Mouse (Mus musculus) forebrain, embryonic 14.5 days (tissue): ENCODE measurements at regions not wholly inside any gene's neighbourhood (a gene's known extent, or its start where the extent isn't known, plus 50 kb on each side); places are given as distances from the start of the nearest gene placed in this dataset.

ENCODE experiments used
- ATAC-seq: fragments of 200-750 bp; cut with Nextera tagmentation; 2 replicates; pipeline ENCODE4 v1.8.0; 2017; ENCODE audit warnings: mild to moderate bottlenecking, moderate library complexity
- DNase-seq: peaks from one replicate; pipeline ENCODE4 v3.0.0-alpha.2; 2015; ENCODE audit warnings: low spot score
- H3K27ac ChIP-seq: fragments of 300-500 bp; sonication (generic); 2 replicates; pipeline ENCODE4 v1.5.1; 2014; ENCODE audit warnings: low read depth, mild to moderate bottlenecking, control low read depth, low read length, moderate library complexity
- H3K27me3 ChIP-seq: fragments of 300-500 bp; sonication (generic); replicated peaks from 2 replicates; pipeline ENCODE4 v1.6.1; 2014; ENCODE audit warnings: low read length, control low read depth, mixed read lengths; ENCODE audit not compliant: control insufficient read depth, insufficient read depth
- H3K36me3 ChIP-seq: fragments of 300-500 bp; sonication (generic); 2 replicates; pipeline ENCODE4 v1.6.1; 2014; ENCODE audit warnings: low read length, control low read depth; ENCODE audit not compliant: control insufficient read depth, insufficient read depth
- H3K4me1 ChIP-seq: fragments of 300-500 bp; sonication (generic); 2 replicates; pipeline ENCODE4 v1.6.1; 2014; ENCODE audit warnings: antibody characterized with exemption, low read length, control low read depth; ENCODE audit not compliant: control insufficient read depth, insufficient read depth
- H3K4me2 ChIP-seq: fragments of 300-500 bp; sonication (generic); 2 replicates; pipeline ENCODE4 v1.6.1; 2014; ENCODE audit warnings: mild to moderate bottlenecking, control low read depth, low read length
- H3K4me3 ChIP-seq: fragments of 300-500 bp; sonication (generic); 2 replicates; pipeline ENCODE4 v1.5.1; 2014; ENCODE audit warnings: low read depth, low read length, control low read depth
- H3K9ac ChIP-seq: fragments of 300-500 bp; sonication (generic); 2 replicates; pipeline ENCODE4 v1.6.1; 2014; ENCODE audit warnings: mild to moderate bottlenecking, low read length, control low read depth, moderate library complexity
- H3K9me3 ChIP-seq: fragments of 300-500 bp; sonication (generic); replicated peaks from 2 replicates; pipeline ENCODE4 v1.6.1; 2016; ENCODE audit warnings: low read length, control low read depth, mixed read lengths; ENCODE audit not compliant: control insufficient read depth
- WGBS: fragments of 180-500 bp; shearing (Covaris S2); extraction: QIAGEN DNeasy Blood & Tissue Kit; methylation state at CpG from one replicate; pipeline ENCODE4 v1.1.7; 2014; 5-methylcytosine and 5-hydroxymethylcytosine counted together

GRCm38 (mm10) chr17:48639611-48640010 is 184.9 kb downstream of the Unc5cl start:
- WGBS: 95% methylated on average over 12 of the region's 12 CpGs

GRCm38 (mm10) chr17:48643533-48644019 is 188.9 kb downstream of the Unc5cl start:
- Histone ChIP-seq H3K4me1 (no peaks in the 10 kb centered on the region), H3K9ac (no peak overlapping the region), H3K27ac (no peak overlapping the region), H3K9me3 (no peaks in the 10 kb centered on the region), H3K4me2 (no peak overlapping the region), H3K4me3 (no peak overlapping the region), H3K27me3 (no peaks in the 10 kb centered on the region), H3K36me3 (no peaks in the 10 kb centered on the region)
- ATAC-seq (no peak), DNase-seq (no peak)
- WGBS: 41% methylated on average over 5 of the region's 5 CpGs

More at GRCm38 (mm10) chr17:48639611-48640010, 184.9 kb downstream of the Unc5cl start:
- no peak for DNase-seq
- Histone ChIP-seq H3K36me3 (no peaks in the 10 kb centered on the region), H3K9ac (no peak overlapping the region), H3K27me3 (no peaks in the 10 kb centered on the region), H3K4me2 (no peak overlapping the region), H3K4me1 (no peaks in the 10 kb centered on the region), H3K27ac (no peak overlapping the region), H3K9me3 (no peaks in the 10 kb centered on the region), H3K4me3 (no peak overlapping the region)
- ATAC-seq: no peak

GRCm38 (mm10) chr17:48645056-48645455 is 190.4 kb downstream of the Unc5cl start:
- ATAC-seq: no peak

GRCm38 (mm10) chr17:48646626-48647195 is 192.0 kb downstream of the Unc5cl start:
- no peak for ATAC-seq
- Histone ChIP-seq H3K27me3 (no peaks in the 10 kb centered on the region), H3K4me3 (no peak overlapping the region)

More at GRCm38 (mm10) chr17:48645056-48645455, 190.4 kb downstream of the Unc5cl start:
- no peaks in the 10 kb centered on the region for H3K27me3 ChIP-seq
- H3K4me2 ChIP-seq: no peak overlapping the region
- no peaks in the 10 kb centered on the region for H3K36me3 ChIP-seq
- no peaks in the 10 kb centered on the region for H3K4me1 ChIP-seq
- 86% methylated on average over 1 of the region's 1 CpGs for WGBS
- no peaks in the 10 kb centered on the region for H3K9me3 ChIP-seq
- peak; percentile 56 for DNase-seq
- no peak overlapping the region for H3K9ac ChIP-seq
- no peak overlapping the region for H3K4me3 ChIP-seq
- H3K27ac ChIP-seq: no peak overlapping the region

GRCm38 (mm10) chr17:48647431-48647830 is 192.7 kb downstream of the Unc5cl start:
- no peak for ATAC-seq
- Histone ChIP-seq H3K4me3 (no peak overlapping the region), H3K4me1 (no peaks in the 10 kb centered on the region), H3K36me3 (no peaks in the 10 kb centered on the region), H3K9me3 (no peaks in the 10 kb centered on the region), H3K4me2 (peak overlapping the region; percentile 14; the same call in 1 of the 2 replicates), H3K9ac (no peak overlapping the region), H3K27ac (no peak overlapping the region), H3K27me3 (no peaks in the 10 kb centered on the region)
- WGBS: 59% methylated on average over 14 of the region's 14 CpGs
- no peak for DNase-seq

More at GRCm38 (mm10) chr17:48646626-48647195, 192.0 kb downstream of the Unc5cl start:
- Histone ChIP-seq H3K36me3 (no peaks in the 10 kb centered on the region), H3K9me3 (no peaks in the 10 kb centered on the region), H3K9ac (no peak overlapping the region), H3K4me1 (no peaks in the 10 kb centered on the region), H3K4me2 (peak overlapping the region; percentile 14; the same call in 1 of the 2 replicates), H3K27ac (no peak overlapping the region)
- WGBS: 79% methylated on average over 11 of the region's 11 CpGs
- no peak for DNase-seq

GRCm38 (mm10) chr17:48650556-48650955 is 195.9 kb downstream of the Unc5cl start:
- WGBS: 88% methylated on average over 13 of the region's 13 CpGs
- Histone ChIP-seq H3K27ac (no peak overlapping the region), H3K36me3 (no peaks in the 10 kb centered on the region), H3K4me2 (no peak overlapping the region), H3K27me3 (no peaks in the 10 kb centered on the region), H3K9me3 (no peaks in the 10 kb centered on the region), H3K9ac (no peak overlapping the region), H3K4me3 (no peak overlapping the region), H3K4me1 (no peaks in the 10 kb centered on the region)
- no peak for DNase-seq
- ATAC-seq: no peak

GRCm38 (mm10) chr17:48672749-48673148 is 218.0 kb downstream of the Unc5cl start:
- no peaks in the 10 kb centered on the region for H3K36me3 ChIP-seq
- H3K27me3 ChIP-seq: no peaks in the 10 kb centered on the region
- H3K4me3 ChIP-seq: no peak overlapping the region
- H3K9ac ChIP-seq: no peak overlapping the region
- no peaks in the 10 kb centered on the region for H3K4me1 ChIP-seq
- H3K27ac ChIP-seq: no peak overlapping the region
- 83% methylated on average over 3 of the region's 3 CpGs for WGBS
- 0 out of 2 replicates have a peak, but pooled peaks cover 3% of the 10 kb centered on the region for H3K9me3 ChIP-seq
- H3K4me2 ChIP-seq: no peak overlapping the region
- DNase-seq (no peak), ATAC-seq (no peak)

GRCm38 (mm10) chr17:48678216-48678832 is 223.6 kb downstream of the Unc5cl start:
- H3K4me1 ChIP-seq: no peaks in the 10 kb centered on the region; the same call in 1 of the 2 replicates
- WGBS: 55% methylated on average over 12 of the region's 12 CpGs
- H3K9ac ChIP-seq: no peak overlapping the region
- H3K4me3 ChIP-seq: no peak overlapping the region
- no peak overlapping the region for H3K4me2 ChIP-seq
- no peaks in the 10 kb centered on the region for H3K36me3 ChIP-seq
- ATAC-seq (peak; percentile 58; the same call in 1 of the 2 replicates), DNase-seq (peak; percentile 58)
- H3K9me3 ChIP-seq: 0 out of 2 replicates have a peak, but pooled peaks cover 3% of the 10 kb centered on the region
- H3K27me3 ChIP-seq: no peaks in the 10 kb centered on the region
- H3K27ac ChIP-seq: peak overlapping the region; percentile 36; the same call in 1 of the 2 replicates

- ATAC-seq (no peak), DNase-seq (no peak)
- H3K9ac ChIP-seq: no peak overlapping the region
- no peaks in the 10 kb centered on the region; the same call in 1 of the 2 replicates for H3K4me1 ChIP-seq
- no peak overlapping the region for H3K4me3 ChIP-seq
- H3K27me3 ChIP-seq: no peaks in the 10 kb centered on the region
- H3K9me3 ChIP-seq: no peaks in the 10 kb centered on the region
- no peaks in the 10 kb centered on the region for H3K36me3 ChIP-seq
- H3K4me2 ChIP-seq: no peak overlapping the region
- WGBS: 88% methylated on average over 10 of the region's 10 CpGs
- no peak overlapping the region for H3K27ac ChIP-seq
Measured at GRCm38 (mm10) chr17:48680331-48680730, 225.6 kb downstream of the Unc5cl start.
